Mouse (Mus musculus) myocyte (in vitro differentiated cells): ENCODE results near the gene Lsm2.

Experiments used
- CEBPB ChIP-seq: IDR thresholded peaks from 2 replicates; pipeline ENCODE4 v1.6.1; 2011; ENCODE audit warnings: mild to moderate bottlenecking, moderate library complexity; ENCODE audit not compliant: poor library complexity, insufficient read depth, severe bottlenecking
- E2F4 ChIP-seq: IDR thresholded peaks from one replicate; pipeline ENCODE4 v1.6.1; 2011; ENCODE audit warnings: mild to moderate bottlenecking, control low read depth, moderate library complexity; ENCODE audit not compliant: insufficient read depth
- MAX ChIP-seq: IDR thresholded peaks from one replicate; pipeline ENCODE4 v1.6.1; 2011; ENCODE audit warnings: low read depth, mild to moderate bottlenecking, control low read depth
- MYOD1 ChIP-seq, 3 experiments: IDR thresholded peaks; one replicate each; pipeline ENCODE4 v1.6.1; 2011; ENCODE audit warnings: control low read depth in 2 of 3, low read depth in 2 of 3, mild to moderate bottlenecking in 2 of 3, moderate library complexity in 1 of 3; ENCODE audit not compliant: insufficient read length in 2 of 3, control insufficient read depth in 1 of 3
- MYOG ChIP-seq, 3 experiments: IDR thresholded peaks; one replicate each; pipeline ENCODE4 v1.6.1; 2011; ENCODE audit warnings: control low read depth in 2 of 3, low read depth in 2 of 3, mild to moderate bottlenecking in 2 of 3; ENCODE audit not compliant: insufficient read length in 2 of 3, control insufficient read depth in 1 of 3, insufficient read depth in 1 of 3
- POLR2A ChIP-seq: IDR thresholded peaks from one replicate; pipeline ENCODE4 v1.6.1; 2011; ENCODE audit warnings: low read depth, mild to moderate bottlenecking, control low read depth, moderate library complexity; ENCODE audit not compliant: insufficient read length
- POLR2AphosphoS2 ChIP-seq: IDR thresholded peaks from one replicate; pipeline ENCODE4 v1.6.1; 2011; ENCODE audit warnings: low read depth, control low read depth; ENCODE audit not compliant: insufficient read length
- REST ChIP-seq: IDR thresholded peaks from one replicate; pipeline ENCODE4 v1.6.1; 2011; ENCODE audit warnings: mild to moderate bottlenecking, control low read depth, moderate library complexity; ENCODE audit not compliant: insufficient read depth, insufficient read length
- SRF ChIP-seq: IDR thresholded peaks from one replicate; pipeline ENCODE4 v1.6.1; 2011; ENCODE audit warnings: low read depth; ENCODE audit not compliant: control insufficient read depth, insufficient read length
- TCF12 ChIP-seq: IDR thresholded peaks from one replicate; pipeline ENCODE4 v1.6.1; 2011; ENCODE audit warnings: mild to moderate bottlenecking, control low read depth; ENCODE audit not compliant: poor library complexity, insufficient read depth, severe bottlenecking
- TCF3 ChIP-seq: IDR thresholded peaks from one replicate; pipeline ENCODE4 v1.6.1; 2011; ENCODE audit warnings: low read depth, control low read depth; ENCODE audit not compliant: insufficient read length

- TF ChIP-seq POLR2A (no peak), CEBPB (no peak), POLR2AphosphoS2 (no peak), SRF (no peak), MAX (no peak), MYOG (IDR thresholded peaks at IDR 0.05; ENCODE audit: control insufficient read depth in 1 of 3, insufficient read depth in 1 of 3, insufficient read length in 2 of 3, low read depth in 2 of 3) (no peak), TCF12 (no peak), REST (no peak), E2F4 (no peak), TCF3 (no peak), MYOD1 (IDR thresholded peaks at IDR 0.05; ENCODE audit: control insufficient read depth in 1 of 3, insufficient read length in 2 of 3, low read depth in 2 of 3) (no peak)
These were observed 17.0 kb upstream of the Lsm2 start for GRCm38 (mm10) chr17:34964640-34965049.
